Mouse (Mus musculus) midbrain, postnatal 0 days (tissue): ENCODE data around the gene C7. TPM values are rescaled to one million over a fixed set of nuclear protein-coding genes. Genes with fewer than 3 reads are reported as not detected.

Experiments
- ATAC-seq: fragments of 200-750 bp; cut with Nextera tagmentation; 2 replicates; pipeline ENCODE4 v1.8.0; 2017; ENCODE audit warnings: moderate number of reproducible peaks, mild to moderate bottlenecking, moderate TSS enrichment, moderate library complexity; ENCODE audit not compliant: low FRiP score
- DNase-seq: peaks from one replicate; pipeline ENCODE4 v3.0.0-alpha.2; 2015; ENCODE audit warnings: low spot score
- H3K27ac ChIP-seq: fragments of 300-500 bp; sonication (generic); 2 replicates; pipeline ENCODE4 v1.5.1; 2014; ENCODE audit warnings: low read depth, mild to moderate bottlenecking, low read length, mixed read lengths
- H3K27me3 ChIP-seq: fragments of 300-500 bp; sonication (generic); 2 replicates; pipeline ENCODE4 v1.6.1; 2014; ENCODE audit warnings: low read length, control low read depth, mixed read lengths; ENCODE audit not compliant: insufficient read depth
- H3K36me3 ChIP-seq: fragments of 300-500 bp; sonication (generic); 2 replicates; pipeline ENCODE4 v1.6.1; 2014; ENCODE audit warnings: low read length, control low read depth, mixed read lengths; ENCODE audit not compliant: insufficient read depth
- H3K4me1 ChIP-seq: fragments of 300-500 bp; sonication (generic); 2 replicates; pipeline ENCODE4 v1.6.1; 2014; ENCODE audit warnings: mild to moderate bottlenecking, control low read depth, antibody characterized with exemption, low read length, mixed read lengths; ENCODE audit not compliant: insufficient read depth
- H3K4me2 ChIP-seq: fragments of 300-500 bp; sonication (generic); 2 replicates; pipeline ENCODE4 v1.6.1; 2014; ENCODE audit warnings: low read depth, mild to moderate bottlenecking, low read length, mixed read lengths; ENCODE audit not compliant: poor library complexity, severe bottlenecking
- H3K4me3 ChIP-seq: fragments of 300-500 bp; sonication (generic); 2 replicates; pipeline ENCODE4 v1.5.1; 2014; ENCODE audit warnings: low read depth, mild to moderate bottlenecking, low read length, moderate library complexity
- H3K9ac ChIP-seq: fragments of 300-500 bp; sonication (generic); replicated peaks from 2 replicates; pipeline ENCODE4 v1.6.1; 2014; ENCODE audit warnings: mild to moderate bottlenecking, low read length, moderate library complexity, mixed read lengths; ENCODE audit not compliant: poor library complexity, severe bottlenecking
- H3K9me3 ChIP-seq: fragments of 300-500 bp; sonication (generic); 2 replicates; pipeline ENCODE4 v1.6.1; 2016; ENCODE audit warnings: low read length, control low read depth
- CTCF ChIP-seq: IDR thresholded peaks from 2 replicates; pipeline ENCODE4 v1.5.1; 2016; ENCODE audit warnings: antibody characterized with exemption, mild to moderate bottlenecking
- WGBS: fragments of 180-500 bp; shearing (Covaris S2); extraction: QIAGEN DNeasy Blood & Tissue Kit; methylation state at CpG from one replicate; pipeline ENCODE4 v1.1.7; 2014; 5-methylcytosine and 5-hydroxymethylcytosine counted together
- polyA plus RNA-seq: library from polyadenylated mRNA; unstranded; fragments of >200 nt; fragmentation: Nextera tagmentation; extraction: Ambion mirVana; gene quantifications from 2 replicates; pipeline ENCODE4 v1.2.1, GENCODE M21; 2015
- total RNA-seq: library from RNA; depleted of rRNA; stranded (reverse); fragments of >200 nt; gene quantifications from 2 replicates; pipeline ENCODE4 v1.2.3, GENCODE M21; 2014; rRNA removed

C7 gene
- total and polyA plus RNA-seq, 2 experiments from 2014 or later: 0.27 TPM; not detected in 1

- Histone ChIP-seq H3K9ac (no peak overlapping the region), H3K4me2 (no peak overlapping the region), H3K4me3 (no peak overlapping the region), H3K36me3 (no peaks in the 10 kb centered on the region), H3K27ac (no peak overlapping the region), H3K4me1 (no peaks in the 10 kb centered on the region), H3K27me3 (no peaks in the 10 kb centered on the region), H3K9me3 (no peaks in the 10 kb centered on the region)
- TF ChIP-seq CTCF: no peak
- ATAC-seq (no peak), DNase-seq (no peak)
- WGBS: 87% methylated on average over 11 of the region's 11 CpGs
Measured at GRCm38 (mm10) chr15:5009644-5010107, 53.9 kb downstream of the C7 start.

GRCm38 (mm10) chr15:5003503-5004196 is 59.9 kb downstream of the C7 start:
- no peak for TF ChIP-seq CTCF
- Histone ChIP-seq H3K4me3 (no peak overlapping the region), H3K27me3 (no peaks in the 10 kb centered on the region), H3K9ac (no peak overlapping the region), H3K9me3 (no peaks in the 10 kb centered on the region), H3K36me3 (no peaks in the 10 kb centered on the region), H3K4me2 (no peak overlapping the region), H3K4me1 (no peaks in the 10 kb centered on the region), H3K27ac (no peak overlapping the region)
- DNase-seq (no peak), ATAC-seq (no peak)
- 86% methylated on average over 6 of the region's 6 CpGs for WGBS

- ATAC-seq: no peak
- no peaks in the 10 kb centered on the region for H3K4me1 ChIP-seq
- no peaks in the 10 kb centered on the region for H3K36me3 ChIP-seq
- H3K4me3 ChIP-seq: no peak overlapping the region
- WGBS: 28% methylated on average over 2 of the region's 2 CpGs
- H3K27me3 ChIP-seq: no peaks in the 10 kb centered on the region
- H3K4me2 ChIP-seq: no peak overlapping the region
- H3K9me3 ChIP-seq: no peaks in the 10 kb centered on the region
- peak; percentile 19 for DNase-seq
- H3K27ac ChIP-seq: no peak overlapping the region
- no peak for TF ChIP-seq CTCF
- H3K9ac ChIP-seq: no peak overlapping the region
Measured at GRCm38 (mm10) chr15:5002903-5003302, 60.6 kb downstream of the C7 start.

- Histone ChIP-seq H3K4me1 (no peaks in the 10 kb centered on the region), H3K4me2 (no peak overlapping the region), H3K4me3 (no peak overlapping the region), H3K9ac (no peak overlapping the region), H3K27ac (no peak overlapping the region), H3K27me3 (no peaks in the 10 kb centered on the region), H3K9me3 (no peaks in the 10 kb centered on the region), H3K36me3 (no peaks in the 10 kb centered on the region)
- TF ChIP-seq CTCF: no peak
- DNase-seq (peak; percentile 3), ATAC-seq (no peak)
- 96% methylated on average over 1 of the region's 1 CpGs for WGBS
Measured at GRCm38 (mm10) chr15:4973355-4973754, 90.2 kb downstream of the C7 start.

Other genes with a start within 250 kb of the C7 start
- not detected in 2 replicates for gene Mroh2b, start 165.0 kb downstream of the C7 start, total RNA-seq
- gene Mroh2b, start 165.0 kb downstream of the C7 start, polyA plus RNA-seq: not detected in 2 replicates
- 0.11 and 0.42 TPM in 2 replicates for gene Card6, start 44.8 kb upstream of the C7 start, total RNA-seq
- 0.25 and 0.52 TPM in 2 replicates for gene Card6, start 44.8 kb upstream of the C7 start, polyA plus RNA-seq
- gene Rpl37, start 52.9 kb upstream of the C7 start, total RNA-seq: 186 and 281 TPM in 2 replicates
- 359 and 404 TPM in 2 replicates for gene Rpl37, start 52.9 kb upstream of the C7 start, polyA plus RNA-seq
- gene Prkaa1, start 80.1 kb upstream of the C7 start, total RNA-seq: 17.2 and 17.5 TPM in 2 replicates
- gene Prkaa1, start 80.1 kb upstream of the C7 start, polyA plus RNA-seq: 9.5 and 10.6 TPM in 2 replicates
- 31.2 and 35.9 TPM in 2 replicates for gene Ttc33, start 121.8 kb upstream of the C7 start, total RNA-seq
- gene Ttc33, start 121.8 kb upstream of the C7 start, polyA plus RNA-seq: 45.8 and 51.0 TPM in 2 replicates
- 1.9 and 2.5 TPM in 2 replicates for gene Ptger4, start 180.4 kb upstream of the C7 start, total RNA-seq
- 1.7 and 2.0 TPM in 2 replicates for gene Ptger4, start 180.4 kb upstream of the C7 start, polyA plus RNA-seq